Mouse (Mus musculus) gastrocnemius, adult 8-10 months (tissue): Measurements from ENCODE around the gene Cdhr5. TPM values are rescaled to one million over a fixed set of nuclear protein-coding genes. Genes with fewer than 3 reads are reported as not detected.
"Not testable (repeated sequence)": the region's sequence is repeated elsewhere in the genome, so short reads cannot be mapped to it uniquely, and the experiment has no call there.

Source experiments
- DNase-seq, 2 experiments: peaks; one replicate each; pipeline ENCODE4 v3.0.0; 2022; ENCODE audit warnings: low spot score in 2 of 2
- total RNA-seq, 4 experiments: library from RNA; stranded (reverse); gene quantifications; 2 replicates each; pipeline ENCODE4 v1.2.4; 2022

The Cdhr5 gene
- total RNA-seq, 4 experiments from 2014 or later, result not detected

GRCm38 (mm10) chr7:141277701-141278678, 1.4 kb upstream of the Cdhr5 start:
- no peak for DNase-seq

DNA sequence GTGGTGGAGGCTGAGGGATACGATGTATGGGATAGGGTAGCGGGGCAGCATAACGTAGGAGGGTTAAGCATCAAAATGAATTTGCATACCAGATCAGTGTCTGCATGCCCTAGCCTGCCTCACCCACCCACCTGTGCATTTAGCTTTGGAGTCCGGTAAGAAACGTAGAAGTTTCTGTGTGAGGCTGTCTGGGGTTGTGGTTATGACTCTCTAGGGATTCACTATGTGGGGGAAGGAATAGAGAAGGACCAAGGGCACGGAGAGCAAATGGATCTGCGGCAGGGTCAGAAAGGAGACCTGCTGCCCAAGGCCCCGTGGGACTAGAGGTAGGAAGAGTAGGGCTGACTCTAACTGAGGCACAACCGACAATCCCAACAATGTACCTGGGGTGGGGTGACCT, 1.2 kb downstream of the Cdhr5 start:
- DNase-seq, result no peak

DNA sequence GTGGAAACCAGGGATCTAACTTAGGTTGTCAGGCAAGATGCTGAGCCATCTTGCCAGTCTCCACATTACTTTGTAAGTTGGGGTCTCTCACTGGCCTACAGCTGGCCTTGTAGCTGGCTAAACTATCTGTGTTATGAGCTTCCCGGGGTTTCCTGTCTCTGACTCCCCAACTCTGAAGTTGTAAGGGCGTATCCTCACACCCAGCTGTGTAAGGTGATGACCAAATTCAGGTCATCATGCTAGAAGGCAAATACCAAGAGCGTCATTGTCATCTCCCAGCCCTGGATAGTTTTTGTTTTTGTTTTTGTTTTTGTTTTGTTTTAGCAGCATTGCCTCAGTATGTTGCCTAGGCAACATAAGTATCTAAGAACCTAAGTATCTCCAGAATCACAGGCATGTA, 6.0 kb downstream of the Cdhr5 start:
- no peak for DNase-seq

GRCm38 (mm10) chr7:141269273-141269545, 7.4 kb downstream of the Cdhr5 start:
- no peak for DNase-seq

GRCm38 (mm10) chr7:141268466-141269272, 7.9 kb downstream of the Cdhr5 start:
- no peak for DNase-seq

DNA sequence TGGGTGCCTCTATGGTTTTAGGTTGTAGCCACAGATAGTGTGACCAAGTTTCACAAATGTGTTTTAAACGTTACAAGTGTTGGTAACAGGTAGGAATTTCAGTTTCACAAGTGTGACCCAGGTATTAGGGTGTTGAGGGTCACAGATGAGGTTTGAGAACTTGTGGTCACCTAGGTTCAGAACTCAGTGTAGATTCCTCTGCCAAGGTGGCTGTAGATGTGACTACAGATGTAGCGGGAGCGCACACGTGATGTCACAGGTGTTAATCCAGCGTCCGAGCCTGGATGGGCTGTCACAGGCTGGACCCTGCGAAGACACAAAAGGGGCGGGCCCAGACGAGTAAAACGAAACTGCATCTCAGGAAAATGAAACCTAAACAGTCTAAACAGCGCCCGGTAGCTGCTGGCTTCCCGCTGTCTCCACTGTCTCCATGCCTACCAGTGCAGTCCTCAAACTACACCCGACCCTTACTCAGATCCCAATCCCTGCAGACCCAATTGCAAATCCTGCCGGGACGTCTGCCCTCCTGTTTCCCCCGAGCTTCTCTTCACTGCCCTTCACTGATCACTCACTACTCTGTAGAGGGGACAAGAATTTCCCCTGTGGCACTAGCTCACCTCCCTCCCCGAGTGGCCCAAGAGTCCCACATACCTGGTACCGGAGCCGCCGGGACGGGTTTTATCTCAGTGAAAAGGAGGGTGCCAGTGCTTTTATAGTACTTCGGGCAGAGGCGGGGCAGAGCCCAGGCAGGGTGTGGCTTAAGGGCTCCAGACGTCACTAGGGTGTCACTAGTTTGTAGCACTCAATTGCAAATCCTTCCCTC, 10.6 kb downstream of the Cdhr5 start, which contains the start of gene Irf7:
TSS of gene Irf7 (minus strand) at position 743 of the 823 bp plus-strand sequence.
- DNase-seq, result peak; percentile 41 to 48

DNA sequence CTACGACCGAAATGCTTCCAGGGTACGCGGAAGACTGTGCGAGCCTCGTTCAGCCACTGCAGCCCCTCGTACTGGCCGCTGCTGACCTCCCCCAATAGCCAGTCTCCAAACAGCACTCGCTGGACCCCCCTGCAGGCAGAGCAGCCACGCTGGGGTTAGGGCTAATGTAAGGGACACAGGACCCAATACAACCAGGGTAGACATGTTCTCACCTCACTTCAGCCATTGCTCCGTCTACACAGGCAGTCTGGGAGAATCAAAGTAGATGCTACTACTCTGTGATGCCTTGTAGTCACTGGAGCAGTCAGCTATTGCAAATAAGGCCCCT, 11.2 kb downstream of the Cdhr5 start:
- no peak for DNase-seq

DNA sequence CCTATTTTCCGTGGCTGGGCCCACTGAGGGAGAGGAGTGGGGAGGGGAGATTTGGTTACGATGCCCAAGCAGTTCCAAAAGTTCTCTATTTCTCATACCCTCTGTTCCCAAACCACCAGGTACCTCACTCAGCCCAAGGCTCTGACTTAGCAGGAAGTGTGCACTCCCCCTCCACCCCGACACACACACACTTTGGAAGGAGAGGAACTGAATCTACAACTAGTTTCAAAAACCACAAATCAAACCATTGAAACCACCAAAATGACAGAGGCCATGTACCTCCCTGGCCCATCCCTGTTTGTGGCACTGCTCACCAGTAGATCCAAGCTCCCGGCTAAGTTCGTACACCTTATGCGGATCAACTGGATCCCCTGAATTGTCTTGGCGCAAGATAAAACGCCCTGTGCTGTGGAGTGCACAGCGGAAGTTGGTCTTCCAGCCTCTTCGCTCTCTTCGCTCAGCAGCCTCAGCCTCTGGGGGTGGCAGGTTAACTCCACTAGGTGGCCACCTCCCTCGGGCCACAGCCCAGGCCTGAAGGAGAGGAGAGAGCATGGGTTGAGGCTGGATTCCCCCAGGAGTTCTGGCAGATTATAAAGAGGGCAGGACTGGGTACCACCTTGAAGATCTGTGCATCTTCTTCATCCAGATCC, 11.7 kb downstream of the Cdhr5 start:
- no peak for DNase-seq

DNA sequence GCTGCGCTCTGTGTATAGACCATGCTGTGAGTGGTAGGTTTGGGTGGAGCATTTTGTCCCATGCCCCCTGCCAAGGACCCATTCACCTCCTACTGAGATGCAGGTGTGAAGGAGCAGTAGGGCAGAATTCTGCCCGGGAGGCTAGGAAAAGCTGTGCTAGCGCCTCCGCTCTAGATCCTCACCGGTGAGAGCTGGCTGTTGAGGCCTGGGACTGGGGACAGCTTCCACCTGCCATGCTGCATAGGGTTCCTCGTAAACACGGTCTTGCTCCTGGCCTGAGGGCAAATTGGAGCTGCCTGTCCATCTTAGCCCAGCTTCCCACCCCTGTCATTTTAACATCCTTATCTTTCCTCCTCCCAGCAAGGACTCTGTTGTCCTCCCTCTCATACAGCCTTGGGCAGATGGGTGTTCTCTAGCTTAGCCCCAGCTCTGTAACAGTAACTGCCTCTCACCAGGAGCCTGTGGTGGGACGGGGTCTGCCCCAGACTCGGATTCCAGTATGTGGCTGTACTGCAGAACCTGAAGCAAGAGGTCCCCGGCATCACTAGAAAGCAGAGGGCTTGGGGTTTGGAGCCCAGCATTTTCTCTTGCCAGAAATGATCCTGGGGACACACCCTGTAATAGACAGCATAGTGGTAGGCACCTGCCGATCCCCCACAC, 12.4 kb downstream of the Cdhr5 start:
- DNase-seq, result no peak

GRCm38 (mm10) chr7:141263640-141264039, 12.9 kb downstream of the Cdhr5 start:
- DNase-seq, result no peak

GRCm38 (mm10) chr7:141261480-141261879, 15.1 kb downstream of the Cdhr5 start:
- DNase-seq, result no peak

- no peak for DNase-seq
Measured at GRCm38 (mm10) chr7:141256159-141256558, 20.4 kb downstream of the Cdhr5 start.

- DNase-seq, result not testable (repeated sequence)
Measured at GRCm38 (mm10) chr7:141250486-141250885, 26.1 kb downstream of the Cdhr5 start.

DNA sequence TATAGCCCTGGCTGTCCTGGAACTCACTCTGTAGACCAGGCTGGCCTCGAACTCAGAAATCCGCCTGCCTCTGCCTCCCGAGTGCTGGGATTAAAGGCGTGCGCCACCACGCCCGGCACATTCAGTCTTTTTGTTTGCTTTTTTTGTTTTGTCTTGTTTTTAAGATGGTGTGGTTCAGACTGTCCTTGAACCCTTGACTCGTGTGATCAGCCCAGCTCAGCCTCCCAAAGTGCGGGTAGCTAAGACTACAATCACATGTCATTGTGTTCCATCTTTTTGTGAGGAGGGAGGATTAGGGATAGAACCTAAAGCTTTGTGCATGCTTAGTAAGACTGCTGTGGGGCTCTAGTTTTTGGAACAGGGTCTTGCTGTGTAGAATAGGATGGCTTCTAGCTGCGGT, 45.0 kb downstream of the Cdhr5 start:
- no peak for DNase-seq

GRCm38 (mm10) chr7:141231111-141231510, 45.5 kb downstream of the Cdhr5 start:
- no peak for DNase-seq

GRCm38 (mm10) chr7:141230570-141230969, 46.0 kb downstream of the Cdhr5 start:
- DNase-seq, result no peak

GRCm38 (mm10) chr7:141229702-141230101, 46.9 kb downstream of the Cdhr5 start:
- DNase-seq, result no peak

DNA sequence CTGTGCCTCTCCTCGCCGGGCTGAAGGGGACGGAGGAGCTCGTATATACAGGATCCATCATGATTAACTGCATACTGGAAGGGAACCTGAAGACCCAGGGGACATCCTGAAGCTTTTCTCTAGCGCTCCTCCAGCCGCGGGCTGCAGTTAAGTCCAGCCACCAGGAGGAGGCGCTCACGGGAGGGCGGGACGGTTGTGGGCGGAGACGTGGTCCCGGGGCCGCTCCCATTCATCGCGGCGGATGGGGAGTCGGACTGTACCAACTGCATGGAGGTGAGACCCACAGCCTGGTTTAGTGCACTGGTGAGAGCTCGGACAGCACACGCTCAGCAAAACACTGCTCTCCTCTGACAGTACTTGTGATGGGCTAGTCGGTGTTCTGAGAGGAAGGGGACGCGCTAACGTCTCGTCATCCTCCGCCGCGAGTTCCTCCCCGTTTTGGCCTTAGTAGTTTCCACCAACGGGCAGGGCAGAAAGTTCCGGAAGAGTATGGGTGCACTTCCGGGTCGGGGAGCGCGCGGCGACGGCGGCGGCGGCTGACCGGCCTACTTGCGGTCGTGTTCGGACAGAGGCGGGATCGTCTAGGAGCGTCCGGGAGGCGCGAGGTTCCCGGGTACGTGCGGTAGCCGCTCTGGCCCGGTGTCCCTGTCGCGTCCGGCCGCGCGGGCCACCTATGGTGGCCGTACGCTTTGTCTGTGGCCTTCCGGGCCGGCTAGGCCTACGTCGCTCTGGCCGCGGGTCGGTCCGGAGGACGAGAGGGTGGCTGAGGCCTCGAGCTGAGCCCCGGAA, 48.1 kb downstream of the Cdhr5 start, which contains the start of gene Phrf1:
TSS of gene Phrf1 (plus strand) at position 506 of the 789 bp plus-strand sequence.
- peak; percentile 79 to 80 for DNase-seq

DNA sequence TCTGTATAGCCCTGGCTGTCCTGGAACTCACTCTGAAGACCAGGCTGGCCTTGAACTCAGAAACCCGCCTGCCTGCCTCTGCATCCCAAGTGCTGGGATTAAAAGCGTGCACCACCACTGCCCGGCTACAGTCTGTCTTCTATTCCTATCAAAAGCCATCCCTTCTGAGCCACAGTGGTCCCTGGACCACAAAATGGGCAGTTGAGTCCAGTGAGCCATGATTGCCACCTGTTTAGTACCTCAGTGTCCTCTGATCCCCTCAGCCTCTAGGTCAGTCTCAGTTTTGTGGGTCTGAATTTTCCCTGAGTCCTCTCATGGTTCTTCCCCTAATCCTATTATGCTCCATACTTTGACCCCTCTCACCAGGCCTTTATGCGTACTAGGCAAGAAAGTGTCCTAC, 48.8 kb downstream of the Cdhr5 start:
- no peak for DNase-seq

DNA sequence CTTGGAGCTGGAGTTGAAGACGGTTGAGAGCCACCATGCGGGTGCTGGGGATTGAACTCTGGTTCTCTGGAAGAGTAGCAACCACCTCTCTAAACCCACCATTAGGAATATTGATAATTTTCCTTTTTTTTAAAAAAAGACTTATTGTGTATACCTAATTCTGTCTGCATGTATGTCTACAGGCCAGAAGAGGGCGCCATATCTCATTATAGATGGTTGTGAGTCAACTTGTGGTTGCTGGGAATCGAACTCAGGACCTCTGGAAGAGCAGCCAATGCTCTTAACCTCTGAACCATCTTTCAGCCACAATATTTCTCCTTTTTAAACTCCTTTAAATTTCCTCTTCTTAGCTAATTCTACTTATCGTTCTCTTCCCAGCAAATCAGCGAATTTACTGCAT, 50.1 kb downstream of the Cdhr5 start:
- DNase-seq, result no peak
